Mouse (Mus musculus) spleen, adult 18-20 months (tissue): ENCODE measurements at regions not wholly inside any gene's neighbourhood (a gene's known extent, or its start where the extent isn't known, plus 50 kb on each side); places are given as distances from the start of the nearest gene placed in this dataset.

Experiments used
- DNase-seq, 2 experiments: peaks; one replicate each; pipeline ENCODE4 v3.0.0; 2022; ENCODE audit warnings: mixed read lengths in 2 of 2

DNA sequence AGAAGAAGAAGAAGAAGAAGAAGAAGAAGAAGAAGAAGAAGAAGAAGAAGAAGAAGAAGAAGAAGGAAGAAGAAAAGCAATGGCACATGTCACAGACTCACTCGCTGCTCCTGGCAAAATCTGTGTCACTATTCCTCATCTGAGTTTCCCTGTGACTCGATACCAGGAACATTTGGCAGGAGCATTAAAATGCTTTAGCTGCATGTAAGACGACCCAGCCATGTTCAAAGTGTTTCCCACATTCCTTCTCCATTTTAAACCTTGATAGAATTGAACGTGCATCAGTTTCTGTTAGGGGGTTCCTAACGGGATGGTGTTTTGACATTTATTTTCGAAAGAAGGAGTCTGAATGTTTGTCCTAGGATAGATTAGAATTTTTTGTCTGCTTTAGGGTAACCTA lies 51.2 kb upstream of the Pja2 start:
- no peak for DNase-seq

- no peak for DNase-seq
Measured at GRCm38 (mm10) chr17:64383600-64383999, 51.9 kb upstream of the Pja2 start.

- no peak for DNase-seq
Measured at GRCm38 (mm10) chr17:64390349-64390748, 58.6 kb upstream of the Pja2 start.

GRCm38 (mm10) chr17:64397254-64397897 lies 65.7 kb upstream of the Pja2 start:
- DNase-seq: no peak

DNA sequence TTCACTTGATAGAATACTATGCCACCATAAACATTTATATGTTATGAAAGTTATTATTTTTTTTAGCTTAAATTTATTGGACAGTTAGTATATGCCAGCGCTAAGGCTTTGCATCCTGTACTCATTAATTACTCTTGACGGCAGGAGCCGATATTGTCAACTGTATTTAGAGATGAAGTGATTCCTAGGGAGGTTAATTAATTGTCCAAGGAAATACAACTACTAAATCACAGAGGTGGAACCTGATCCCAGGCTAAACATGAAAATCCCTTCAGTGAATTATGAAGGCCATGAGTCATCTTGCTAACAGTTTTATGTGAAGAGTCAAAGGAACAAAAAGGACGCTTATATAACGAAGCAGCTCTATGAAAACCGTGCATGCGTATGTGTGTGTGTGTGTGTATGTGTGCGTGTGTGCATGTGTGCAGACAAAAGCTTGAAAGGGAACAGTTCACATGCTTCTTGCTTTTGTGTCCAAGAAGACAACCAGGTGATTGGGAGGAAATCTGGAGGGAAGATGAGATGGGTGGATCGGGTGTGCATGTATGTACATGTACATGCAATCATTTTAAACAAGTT lies 66.5 kb upstream of the Pja2 start:
- DNase-seq: no peak

DNA sequence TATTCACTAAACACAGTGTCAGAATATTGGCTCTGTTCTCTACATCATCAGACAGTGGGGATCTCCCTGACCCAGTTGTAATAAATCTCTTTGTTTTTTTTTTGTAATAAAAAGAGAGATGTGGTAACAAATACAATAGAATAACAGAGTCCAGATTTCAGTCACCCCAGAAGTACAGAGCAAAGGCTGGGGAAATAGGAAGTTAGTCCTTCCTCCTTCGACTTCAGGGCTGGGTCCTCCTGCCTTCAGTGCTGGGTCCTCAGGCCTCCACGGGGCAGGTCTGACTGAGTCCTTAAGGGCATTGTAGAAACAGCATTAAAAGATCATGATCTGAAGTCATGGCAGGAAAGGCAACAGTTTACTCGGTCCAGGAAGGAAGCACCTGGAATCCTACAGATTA lies 67.0 kb upstream of the Pja2 start:
- DNase-seq: no peak

DNA sequence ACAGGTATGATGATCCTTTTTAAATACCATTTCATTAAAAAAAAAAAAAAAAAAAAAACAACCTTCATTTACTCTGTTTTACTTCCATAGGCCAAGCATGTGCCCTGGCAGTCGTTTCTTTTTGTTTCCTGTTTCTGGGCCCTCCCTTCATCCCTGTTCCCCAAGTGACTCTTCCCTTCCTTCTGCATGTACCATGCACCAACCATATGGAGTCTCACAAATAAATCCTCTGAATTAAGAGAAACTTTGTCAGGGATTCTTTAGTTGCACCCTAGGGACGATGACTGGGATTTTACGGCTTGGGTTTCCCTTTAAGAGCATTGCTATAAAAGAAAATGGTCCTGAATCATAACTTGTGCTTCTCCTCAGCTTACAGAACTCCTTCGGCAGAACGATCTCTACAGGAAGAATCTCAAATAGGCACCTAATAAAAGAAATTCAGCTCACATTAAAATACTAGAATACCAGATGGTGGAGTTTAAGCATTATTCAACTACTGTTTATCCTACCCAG lies 75.1 kb upstream of the Pja2 start:
- no peak for DNase-seq

- DNase-seq: no peak
Measured at GRCm38 (mm10) chr17:64407255-64408011, 75.7 kb upstream of the Pja2 start.

- no peak for DNase-seq
Measured at GRCm38 (mm10) chr17:64425811-64426210, 94.1 kb upstream of the Pja2 start.

- DNase-seq: no peak
Measured at GRCm38 (mm10) chr17:64426536-64426935, 94.8 kb upstream of the Pja2 start.

DNA sequence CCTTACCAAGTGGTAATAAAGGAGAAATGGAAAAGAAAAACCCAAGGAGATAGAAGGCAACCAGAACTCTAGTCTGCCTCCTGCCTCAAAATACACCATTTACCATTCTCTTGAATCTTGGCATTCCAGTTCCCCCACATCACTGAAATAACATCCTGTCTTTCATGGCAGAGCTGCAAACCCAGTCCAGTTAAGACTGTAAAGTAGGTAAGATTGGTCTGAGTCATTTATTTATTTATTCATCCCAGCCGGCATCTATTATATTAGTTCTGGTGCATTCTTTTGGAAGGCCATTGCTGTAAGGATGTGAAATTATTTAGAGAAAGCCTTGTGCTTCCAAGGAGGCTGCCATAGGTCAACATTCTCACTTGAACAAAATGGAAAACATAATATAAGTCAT lies 107.9 kb upstream of the Pja2 start:
- no peak for DNase-seq

- no peak for DNase-seq
Measured at GRCm38 (mm10) chr17:64454736-64455135, 123.0 kb upstream of the Pja2 start.

DNA sequence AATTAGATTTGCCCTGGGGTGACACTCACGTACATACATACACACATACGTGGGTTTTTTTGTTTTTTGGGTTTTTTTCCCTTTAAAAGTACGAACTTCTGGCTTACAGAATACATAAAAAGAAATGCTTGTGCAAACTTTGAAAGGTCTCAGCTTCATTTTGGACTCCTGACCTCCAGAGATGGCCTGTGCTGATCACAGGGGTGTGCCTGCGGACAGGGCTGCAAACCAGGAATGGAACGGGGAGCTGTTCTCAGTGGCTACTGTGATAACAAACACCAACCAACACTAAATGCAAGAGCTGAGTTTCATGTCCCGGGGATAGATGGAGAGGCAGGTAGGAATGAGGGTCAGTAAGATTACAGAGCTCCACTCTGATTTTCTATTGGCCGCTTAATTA lies 134.3 kb upstream of the Man2a1 start:
- no peak for DNase-seq

DNA sequence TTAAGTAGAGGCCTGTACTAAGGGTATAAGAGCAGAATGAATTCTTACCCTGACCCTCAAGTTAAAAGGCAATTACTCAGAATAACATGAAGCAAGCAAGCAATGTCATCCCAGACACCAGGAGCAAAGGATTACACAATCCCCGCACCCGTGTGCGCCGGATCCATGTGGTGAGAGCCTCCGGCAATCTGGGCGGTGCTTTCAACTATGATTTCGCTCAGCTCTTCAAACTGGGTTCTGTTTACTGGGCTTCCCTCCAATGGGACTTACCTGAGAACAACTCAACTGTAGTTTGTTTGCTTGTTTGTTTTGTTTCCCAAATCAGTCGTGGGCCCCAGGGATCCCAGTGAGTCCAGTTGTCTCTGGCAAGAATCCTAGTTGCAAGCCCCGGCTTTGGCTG lies 133.8 kb upstream of the Man2a1 start:
- DNase-seq: no peak

- no peak for DNase-seq
Measured at GRCm38 (mm10) chr17:64467297-64467696, 133.2 kb upstream of the Man2a1 start.

DNA sequence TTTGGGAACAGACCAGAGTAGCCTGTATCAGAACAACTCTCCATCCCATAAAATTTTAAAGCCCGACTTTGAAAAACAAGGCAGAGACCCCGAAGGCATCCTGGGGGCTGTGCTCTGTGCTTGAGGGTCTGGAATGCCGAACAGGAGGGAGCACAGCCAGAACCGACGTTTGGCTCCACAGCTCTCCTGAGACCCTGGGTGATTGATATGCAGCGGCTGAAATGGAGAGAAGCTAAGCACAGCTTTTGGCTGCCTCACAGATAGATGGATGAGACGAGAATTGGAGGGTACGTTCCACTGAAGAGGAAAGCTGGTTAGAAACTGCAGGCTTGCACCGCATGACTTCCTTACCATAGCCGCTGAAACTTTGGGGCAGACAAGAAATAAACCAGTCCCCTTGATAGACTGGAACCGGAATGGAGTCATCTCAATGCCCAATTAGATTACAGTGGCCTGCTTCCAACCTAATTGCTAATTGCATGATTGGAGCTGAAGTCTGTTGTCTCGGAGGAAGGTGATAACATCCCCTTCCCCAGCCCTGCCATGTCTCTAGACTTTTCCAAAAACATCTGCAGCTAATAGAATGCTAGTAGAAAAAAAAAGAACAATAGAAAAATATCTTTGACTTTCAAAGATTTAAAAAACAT lies 130.7 kb upstream of the Man2a1 start:
- DNase-seq: no peak

DNA sequence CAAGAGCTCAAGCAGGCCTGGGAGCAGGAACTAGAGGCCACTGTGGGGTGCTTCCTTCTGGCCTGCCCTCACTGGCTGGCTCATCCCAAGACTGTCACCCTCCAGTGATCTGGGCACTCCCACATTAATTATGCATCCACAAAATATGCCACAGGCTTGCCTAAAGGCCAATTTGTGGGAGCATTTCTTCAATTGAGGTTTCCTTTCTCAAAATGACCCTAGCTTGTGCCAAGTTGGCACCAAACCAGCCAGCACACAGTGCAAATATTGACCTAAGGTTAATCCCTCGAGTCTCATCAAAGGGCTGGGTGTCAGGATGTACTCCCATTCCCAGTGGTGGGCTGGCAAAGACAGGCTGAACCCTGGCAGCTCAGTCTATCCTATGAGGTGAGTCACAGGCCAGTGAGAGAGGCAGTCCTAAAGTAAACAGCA lies 119.9 kb upstream of the Man2a1 start:
- no peak for DNase-seq

DNA sequence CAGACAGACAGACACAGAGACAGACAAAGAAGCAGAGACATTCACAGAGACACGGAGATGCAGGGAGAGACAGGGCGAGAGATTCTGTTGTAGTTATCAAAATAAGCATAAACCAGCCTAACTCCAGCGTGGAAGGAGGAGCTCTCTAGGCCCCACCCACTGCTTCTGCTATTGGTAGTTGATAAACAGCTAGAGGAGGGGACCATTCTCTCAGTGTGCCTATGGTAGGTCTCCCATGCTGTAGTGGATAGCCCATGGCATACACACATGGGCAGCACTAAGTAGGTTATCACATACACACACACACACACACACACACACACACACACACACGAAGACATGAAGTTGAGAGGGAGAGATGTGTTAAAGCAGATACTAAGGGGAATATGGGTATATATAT lies 115.7 kb upstream of the Man2a1 start:
- DNase-seq: no peak

- DNase-seq: no peak
Measured at GRCm38 (mm10) chr17:64489769-64490335, 110.7 kb upstream of the Man2a1 start.

GRCm38 (mm10) chr17:64490664-64491063 lies 109.9 kb upstream of the Man2a1 start:
- no peak for DNase-seq

DNA sequence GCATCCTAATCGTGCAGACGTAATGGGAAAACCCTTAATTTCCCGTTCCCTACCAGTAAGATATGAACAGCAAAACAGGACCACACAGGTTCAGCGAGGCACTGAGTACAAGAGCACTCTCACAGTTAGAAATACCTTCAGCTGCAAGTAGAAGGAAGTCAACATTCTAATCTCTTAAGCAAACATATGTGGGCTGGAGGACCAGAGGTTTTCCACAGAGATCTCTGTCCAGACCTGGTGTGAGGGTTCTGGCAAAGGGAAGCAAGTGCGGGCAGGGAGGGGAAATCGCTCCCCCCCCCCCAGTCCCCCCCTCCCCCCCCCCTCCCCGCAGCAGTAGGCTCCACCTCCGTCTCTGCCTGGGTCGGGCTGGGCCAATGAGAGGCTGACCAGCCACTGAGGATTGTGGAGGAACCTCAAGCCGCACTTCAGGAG lies 108.6 kb upstream of the Man2a1 start:
- DNase-seq: no peak

DNA sequence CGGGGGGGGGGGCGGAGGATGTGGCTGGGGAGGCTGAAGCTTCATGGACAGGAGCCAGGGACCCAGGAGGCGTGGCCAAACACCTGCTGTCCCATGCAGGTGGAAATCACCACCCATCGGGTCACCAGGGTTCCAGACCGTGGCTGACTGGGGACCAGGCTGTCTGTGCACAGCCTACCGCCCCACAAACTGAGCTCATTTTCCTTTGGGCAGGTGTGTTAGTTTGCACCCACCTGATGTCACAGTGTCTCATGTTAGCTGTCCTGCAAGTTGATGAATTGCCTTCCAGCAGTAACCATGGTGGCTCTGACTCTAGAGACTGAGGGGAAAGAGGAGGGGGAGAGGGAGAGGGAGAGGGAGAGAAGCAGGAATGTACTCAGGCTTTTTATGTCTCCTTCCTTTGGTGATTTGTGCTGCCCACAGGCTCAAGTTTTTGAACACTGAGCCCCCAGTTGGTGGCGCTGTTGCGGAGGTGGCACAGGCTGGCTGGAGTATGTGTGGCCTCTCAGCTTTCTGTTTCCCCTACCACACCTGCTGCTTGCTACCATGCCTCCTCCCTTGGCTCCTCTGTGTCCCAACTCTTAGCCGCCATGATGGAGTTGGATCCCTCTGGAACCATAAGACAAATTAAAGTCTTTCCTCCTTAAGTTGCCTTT lies 107.8 kb upstream of the Man2a1 start:
- peak; percentile 9 to 39 for DNase-seq
